Mouse (Mus musculus): ENCODE data around the gene Lysmd2. TPM values are rescaled to one million over a fixed set of nuclear protein-coding genes. Genes with fewer than 3 reads are reported as not detected.
A peak's percentile ranks its signal among the peaks of the same experiment; 100 is the strongest.

Lysmd2 gene
- total and polyA plus RNA-seq, 3 experiments, result 11.7 to 18.1 (median 16.2) TPM

- in situ Hi-C loops (cut with MboI; ENCODE audit: low pct_ligation_motif_present, low pct_unique_long_range_greater_than_20kb, low sequenced_read_pairs), result no loop called here
- peaks cover 3 to 20% of the 10 kb centered on the region in 2 experiments for H3K36me3 ChIP-seq (replicated peaks in 1 of 2; ENCODE audit: control insufficient read depth in 1 of 2, insufficient read depth in 1 of 2, low read length in 1 of 2)
- TF ChIP-seq ETS1 (conservative IDR thresholded peaks at IDR 0.05; ENCODE audit: low read depth, low read length), result peak; percentile 73
- TF ChIP-seq IRF4 (IDR thresholded peaks at IDR 0.05; ENCODE audit: low read depth, low read length), result peak; percentile 93
- TF ChIP-seq CHD1 (IDR thresholded peaks at IDR 0.05; ENCODE audit: low read depth, low read length), result no peak
- TF ChIP-seq RAD21 (IDR thresholded peaks at IDR 0.05; ENCODE audit: low read depth, low read length), result no peak
- TF ChIP-seq JUN (IDR thresholded peaks at IDR 0.05; ENCODE audit: insufficient read depth, low read depth, low read length), result no peak
- no peak for TF ChIP-seq ZKSCAN1 (IDR thresholded peaks at IDR 0.05; ENCODE audit: borderline replicate concordance, low read depth, low read length)
- TF ChIP-seq JUND (conservative IDR thresholded peaks at IDR 0.05; ENCODE audit: low read depth, low read length), result no peak; the same call in 1 of the 2 replicates
- no peak for TF ChIP-seq TBP (conservative IDR thresholded peaks at IDR 0.05; ENCODE audit: low read depth, low read length)
- TF ChIP-seq BHLHE40 (IDR thresholded peaks at IDR 0.05; ENCODE audit: low read depth, low read length), result peak; percentile 62
- TF ChIP-seq ZC3H11A (IDR thresholded peaks at IDR 0.05; ENCODE audit: low read depth, low read length), result no peak
- TF ChIP-seq CHD2 (IDR thresholded peaks at IDR 0.05; ENCODE audit: low read length), result no peak; the same call in 1 of the 2 replicates
- no peak for TF ChIP-seq ZMIZ1 (IDR thresholded peaks at IDR 0.05; ENCODE audit: low read depth, low read length)
- TF ChIP-seq TCF12 (IDR thresholded peaks at IDR 0.05; ENCODE audit: low read depth, low read length), result peak; percentile 59
- TF ChIP-seq MAZ (IDR thresholded peaks at IDR 0.05; ENCODE audit: low read depth, low read length), result no peak
- no peak for TF ChIP-seq USF2 (conservative IDR thresholded peaks at IDR 0.05; ENCODE audit: low read depth, low read length)
- no peak for TF ChIP-seq E2F4 (IDR thresholded peaks at IDR 0.05; ENCODE audit: insufficient replicate concordance, low read depth, low read length)
- TF ChIP-seq PAX5 (IDR thresholded peaks at IDR 0.05; ENCODE audit: low read length), result no peak
- TF ChIP-seq NELFE (IDR thresholded peaks at IDR 0.05; ENCODE audit: low read depth, low read length), result no peak
- TF ChIP-seq GABPA (IDR thresholded peaks at IDR 0.05; ENCODE audit: insufficient replicate concordance, low read depth, low read length), result no peak
- no peak for TF ChIP-seq MAX (IDR thresholded peaks at IDR 0.05; ENCODE audit: low read length)
- TF ChIP-seq POLR2A (IDR thresholded peaks at IDR 0.05; ENCODE audit: low read depth, low read length), result peak; percentile 40; the same call in 1 of the 2 replicates
- no peak for TF ChIP-seq MXI1 (IDR thresholded peaks at IDR 0.05; ENCODE audit: low read depth, low read length)
- TF ChIP-seq KAT2A (IDR thresholded peaks at IDR 0.05; ENCODE audit: insufficient replicate concordance, low read length), result no peak
- TF ChIP-seq SMC3 (IDR thresholded peaks at IDR 0.05; ENCODE audit: low read depth, low read length), result no peak
- TF ChIP-seq CTCF (conservative IDR thresholded peaks at IDR 0.05 in 1 of 2, IDR thresholded peaks at IDR 0.05 in 1 of 2; ENCODE audit: low read depth in 2 of 2, low read length in 2 of 2), result no peak
- TF ChIP-seq EP300 (IDR thresholded peaks at IDR 0.05; ENCODE audit: low read length), result peak; percentile 94
- no peak for TF ChIP-seq UBTF (IDR thresholded peaks at IDR 0.05; ENCODE audit: low read depth, low read length)
- no peak for TF ChIP-seq NRF1 (IDR thresholded peaks at IDR 0.05; ENCODE audit: low read depth, low read length)
- no peak for TF ChIP-seq POLR2AphosphoS2 (IDR thresholded peaks at IDR 0.05; ENCODE audit: low read depth, low read length)
- TF ChIP-seq ELF1 (IDR thresholded peaks at IDR 0.05; ENCODE audit: low read depth, low read length), result peak; percentile 45; the same call in 1 of the 2 replicates
- 0 out of 2 replicates have a peak, but pooled peaks have one; percentile 42 for TF ChIP-seq MAFK (IDR thresholded peaks at IDR 0.05; ENCODE audit: insufficient replicate concordance, low read length)
- 0 out of 2 replicates have a peak, but pooled peaks have one; percentile 32 for TF ChIP-seq MYC (IDR thresholded peaks at IDR 0.05; ENCODE audit: low read depth, low read length)
- TF ChIP-seq USF1 (IDR thresholded peaks at IDR 0.05; ENCODE audit: low read depth, low read length), result no peak
- no peak for TF ChIP-seq ZNF384 (IDR thresholded peaks at IDR 0.05; ENCODE audit: low read depth, low read length)
- peak; percentile 65; the same call in 1 of the 2 replicates for TF ChIP-seq RCOR1 (conservative IDR thresholded peaks at IDR 0.05; ENCODE audit: low read depth, low read length)
- peak; percentile 51; the same call in 1 of the 2 replicates for TF ChIP-seq SIN3A (IDR thresholded peaks at IDR 0.05; ENCODE audit: low read length)
- TF ChIP-seq HCFC1 (IDR thresholded peaks at IDR 0.05; ENCODE audit: low read depth, low read length), result no peak; the same call in 1 of the 2 replicates
- peak; percentile 62 for TF ChIP-seq MEF2A (IDR thresholded peaks at IDR 0.05; ENCODE audit: borderline replicate concordance, low read depth, low read length)
These were observed 5.4 kb downstream of the Lysmd2 start for GRCm38 (mm10) chr9:75630823-75631454.

More at GRCm38 (mm10) chr9:75630823-75631454, 5.4 kb downstream of the Lysmd2 start:
- Histone ChIP-seq H3K27ac (ENCODE audit: insufficient read depth, low read depth) (peak overlapping the region; percentile 65), H3K9me3 (replicated peaks; ENCODE audit: low read length) (peaks cover 4% of the 10 kb centered on the region), H3K9ac (ENCODE audit: insufficient read depth, low read depth) (peak overlapping the region; percentile 32; the same call in 1 of the 2 replicates), H3K4me2 (ENCODE audit: insufficient read depth, low read depth, poor library complexity, severe bottlenecking) (peak overlapping the region; percentile 78), H3K4me1 (ENCODE audit: control insufficient read depth in 1 of 2, insufficient read depth in 2 of 2) (peaks cover 23 to 48% of the 10 kb centered on the region in 2 experiments), H3K4me3 (replicated peaks in 1 of 3; ENCODE audit: low read depth in 2 of 3, low read length in 2 of 3, poor library complexity in 1 of 3) (peak overlapping the region in 1 of 3 experiments; percentile 16), H3K27me3 (replicated peaks) (no peaks in the 10 kb centered on the region), H3K79me2 (replicated peaks; ENCODE audit: control insufficient read depth, extremely low read depth, insufficient read depth, poor library complexity, severe bottlenecking) (peaks cover 47% of the 10 kb centered on the region)
- peak; percentile 81 for DNase-seq (ENCODE audit: extremely low read depth)
- dilution Hi-C loops (cut with MboI; ENCODE audit: extremely low pct_ligation_motif_present, extremely low pct_unique_long_range_greater_than_20kb, low sequenced_read_pairs), result no loop called here

All from CH12.LX (cell line).